Mouse (Mus musculus): Measurements from ENCODE around the gene Vmn1r237.

Vmn1r237 gene

GRCm38 (mm10) chr17:21311565-21311964 is at the start of gene Vmn1r237:
Gene Vmn1r237, plus strand, starts transcription at chr17:21311865.
- no peak for DNase-seq (ENCODE audit: low read depth, low spot score)

- DNase-seq (ENCODE audit: low read depth, low spot score), result peak; percentile 84
These were observed 39.6 kb upstream of the Vmn1r237 start for GRCm38 (mm10) chr17:21272103-21272502.

- no peak for DNase-seq (ENCODE audit: low read depth, low spot score)
These were observed 29.0 kb upstream of the Vmn1r237 start, which contains the start of gene Vmn1r236 for GRCm38 (mm10) chr17:21282642-21283041. Gene Vmn1r236, plus strand, starts transcription at chr17:21282942.

GRCm38 (mm10) chr17:21284395-21284794 is 27.3 kb upstream of the Vmn1r237 start:
- no peak for DNase-seq (ENCODE audit: low read depth, low spot score)

GRCm38 (mm10) chr17:21289695-21290094 is 22.0 kb upstream of the Vmn1r237 start:
- no peak for DNase-seq (ENCODE audit: low read depth, low spot score)
